Mouse (Mus musculus): ENCODE data around the gene Gm49342.

GRCm38 (mm10) chr14:50936649-50937048 lies 7.7 kb upstream of the Gm49342 start:
- TF ChIP-seq CTCF (IDR thresholded peaks at IDR 0.05; ENCODE audit: borderline replicate concordance, insufficient read depth, low read depth, low read length) (no peak), POLR2A (IDR thresholded peaks at IDR 0.05; ENCODE audit: borderline replicate concordance, insufficient read depth, low read length) (no peak)

All from cerebellum, adult 2 months (tissue).